Mouse (Mus musculus): ENCODE results near the gene Cdk8. TPM values are rescaled to one million over a fixed set of nuclear protein-coding genes. Genes with fewer than 3 reads are reported as not detected.

Gene Cdk8
- total RNA-seq, 2 experiments from 2014 or later, result 72.0 to 74.2 TPM

DNA sequence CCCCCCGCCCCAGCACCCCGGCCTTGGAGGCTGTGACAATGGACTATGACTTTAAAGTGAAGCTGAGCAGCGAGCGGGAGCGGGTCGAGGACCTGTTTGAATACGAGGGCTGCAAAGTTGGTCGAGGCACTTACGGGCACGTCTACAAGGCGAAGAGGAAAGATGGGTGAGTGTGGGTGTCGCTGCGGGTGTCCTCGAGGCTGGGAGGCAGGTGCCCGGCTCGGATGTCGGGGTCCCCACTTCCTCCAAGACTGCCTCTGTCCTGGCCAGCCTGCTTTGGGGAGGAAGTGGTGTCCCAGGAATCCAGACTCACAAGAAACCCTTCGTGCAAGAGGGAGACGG, 596 bp downstream of the Cdk8 start:
- ATAC-seq (replicated peaks; ENCODE audit: low FRiP score, poor library complexity, severe bottlenecking), result 0 out of 2 replicates have a peak, but pooled peaks have one; percentile 25

DNA sequence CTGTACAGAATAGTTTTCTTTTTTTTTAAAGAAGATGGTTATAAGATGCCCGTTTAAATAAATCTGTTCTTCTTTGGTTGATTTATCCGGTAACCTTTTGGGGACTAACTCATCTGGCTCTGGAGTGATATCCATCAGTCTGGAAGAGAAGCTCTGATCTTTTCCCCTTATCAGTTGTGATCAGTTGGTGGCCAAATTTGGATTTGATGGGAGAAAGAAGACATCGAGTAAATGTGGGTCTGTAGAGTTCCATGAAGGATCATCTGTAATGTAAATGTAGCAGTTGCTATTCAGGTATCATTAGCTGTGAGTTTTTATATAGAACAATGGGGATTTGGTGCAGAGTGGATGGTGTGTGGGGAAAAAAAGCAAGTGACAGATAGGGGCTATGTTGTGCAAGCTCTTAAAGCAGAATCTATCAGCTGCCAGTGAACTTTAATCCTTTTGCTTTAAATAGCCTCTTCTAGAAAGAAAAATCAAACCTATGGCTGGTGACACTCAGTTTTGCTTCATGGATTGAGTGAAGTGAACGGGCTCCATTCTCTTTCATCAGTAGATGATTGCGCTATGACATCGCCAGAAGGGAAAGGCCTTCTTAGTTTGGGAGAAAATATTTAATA, 1.1 kb downstream of the Cdk8 start:
- ATAC-seq (replicated peaks; ENCODE audit: low FRiP score, poor library complexity, severe bottlenecking), result no peak

DNA sequence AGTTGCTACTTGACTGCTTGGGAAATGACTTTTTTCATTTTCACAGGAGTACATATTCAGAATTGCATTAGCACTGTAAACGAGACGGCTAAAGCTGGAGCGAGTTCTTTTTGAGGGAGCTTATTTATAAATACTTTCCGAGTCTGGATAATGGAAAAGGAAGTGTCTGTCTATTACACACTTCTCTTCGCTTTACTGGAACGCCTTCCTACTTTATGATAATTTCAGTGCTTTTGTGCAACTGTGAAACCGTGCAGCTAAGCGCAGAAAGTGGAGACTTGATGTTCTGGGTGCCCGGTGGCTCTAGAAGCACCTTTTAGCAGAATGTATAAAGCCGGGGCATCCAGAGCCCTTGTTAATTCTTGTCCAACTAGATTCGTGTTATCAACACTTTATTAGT, 1.8 kb downstream of the Cdk8 start:
- no peak for ATAC-seq (replicated peaks; ENCODE audit: low FRiP score, poor library complexity, severe bottlenecking)

DNA sequence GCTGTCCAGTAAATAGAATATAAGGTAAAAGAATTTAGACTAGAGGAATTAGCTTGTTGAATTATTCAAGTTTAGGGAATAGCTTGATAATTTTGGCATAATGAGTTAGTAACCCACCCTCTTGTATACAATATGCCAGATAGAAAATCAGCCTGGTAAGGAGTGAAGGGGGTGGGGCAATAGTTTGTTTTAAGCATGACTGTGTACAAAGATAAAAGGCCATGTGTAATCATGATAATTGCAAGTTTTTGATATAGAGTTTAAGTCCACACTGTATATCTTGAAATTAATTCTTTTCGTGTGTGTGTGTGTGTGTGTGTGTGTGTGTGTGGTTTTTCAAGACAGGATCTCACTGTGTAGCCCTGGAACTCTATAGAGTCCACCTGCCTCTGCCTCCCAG, 3.3 kb downstream of the Cdk8 start:
- no peak for ATAC-seq (replicated peaks; ENCODE audit: low FRiP score, poor library complexity, severe bottlenecking)

DNA sequence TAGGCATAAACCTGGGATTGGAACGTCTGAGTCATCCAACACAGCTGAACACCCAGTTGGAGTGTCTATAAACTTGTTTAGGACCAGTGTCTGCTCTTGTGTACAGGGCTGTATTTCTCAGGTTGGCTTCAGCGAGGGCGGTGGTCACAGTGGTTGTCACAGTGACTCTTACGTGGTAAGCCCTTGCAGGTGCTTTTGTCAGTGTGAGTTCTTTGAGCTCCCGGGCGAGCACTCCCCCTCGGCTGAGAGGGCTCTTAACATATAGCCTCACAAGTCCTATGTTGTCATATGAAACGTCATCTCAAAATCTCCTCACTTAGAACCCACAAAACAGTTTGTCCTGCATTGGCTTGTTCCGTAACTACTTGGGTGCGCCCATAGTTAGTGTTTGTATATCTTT, 7.2 kb downstream of the Cdk8 start:
- ATAC-seq (replicated peaks; ENCODE audit: low FRiP score, poor library complexity, severe bottlenecking), result no peak

DNA sequence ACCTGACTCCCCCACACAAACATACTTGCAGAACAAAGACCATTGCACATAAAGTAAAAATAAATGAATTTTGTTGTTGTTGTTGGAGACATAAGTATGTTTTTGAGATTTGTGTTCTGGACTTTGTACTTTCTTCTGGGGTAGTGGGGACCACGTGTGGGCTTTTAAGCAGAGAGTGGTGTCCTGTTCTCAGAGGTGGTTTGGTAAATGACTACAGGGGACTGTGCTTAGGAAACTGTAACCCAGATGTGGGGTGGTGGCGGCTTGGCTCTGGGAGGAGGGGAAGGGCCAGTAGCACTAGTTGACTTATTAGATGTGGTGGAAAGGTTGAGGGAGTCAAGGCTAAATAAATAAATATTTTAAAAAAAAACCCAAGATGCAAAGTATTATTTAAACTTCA, 9.7 kb downstream of the Cdk8 start:
- ATAC-seq (replicated peaks; ENCODE audit: low FRiP score, poor library complexity, severe bottlenecking), result no peak

DNA sequence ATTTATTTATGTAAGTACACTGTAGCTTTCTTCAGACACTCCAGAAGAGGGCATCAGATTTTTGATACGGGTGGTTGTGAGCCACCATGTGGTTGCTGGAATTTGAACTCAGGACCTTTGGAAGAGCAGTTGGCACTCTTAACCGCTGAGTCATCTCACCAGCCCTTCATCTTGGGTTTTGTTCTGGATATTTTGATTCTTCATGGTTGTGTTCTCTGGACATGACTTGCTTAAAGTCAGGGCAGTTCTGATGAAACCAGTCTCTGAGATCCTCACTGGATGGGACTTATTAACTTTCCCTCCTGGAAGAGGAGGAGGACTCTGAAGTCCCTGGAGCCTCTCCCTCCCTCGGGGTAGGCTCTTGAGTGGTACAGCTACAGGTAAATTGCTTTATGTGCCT, 10.2 kb downstream of the Cdk8 start:
- ATAC-seq (replicated peaks; ENCODE audit: low FRiP score, poor library complexity, severe bottlenecking), result no peak

DNA sequence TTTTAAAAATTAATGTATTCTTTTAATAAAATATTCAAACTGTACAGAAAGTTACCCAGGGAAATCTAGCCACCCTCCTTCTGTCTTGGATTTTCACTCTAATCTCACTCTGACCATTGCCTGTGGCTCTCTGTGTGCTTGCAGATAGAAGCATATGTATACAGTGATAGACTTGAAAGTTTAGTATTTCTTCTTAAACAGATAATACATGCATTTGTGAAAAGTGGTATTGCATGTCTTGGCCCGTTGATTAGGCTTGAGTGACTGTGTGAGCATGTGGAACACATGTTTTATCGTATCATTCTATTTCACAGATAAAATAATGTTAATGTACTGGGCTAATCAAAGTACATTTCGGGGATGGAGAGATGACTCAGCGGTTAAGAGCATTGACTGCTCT, 14.2 kb downstream of the Cdk8 start:
- peak; percentile 63 for ATAC-seq (replicated peaks; ENCODE audit: low FRiP score, poor library complexity, severe bottlenecking)

DNA sequence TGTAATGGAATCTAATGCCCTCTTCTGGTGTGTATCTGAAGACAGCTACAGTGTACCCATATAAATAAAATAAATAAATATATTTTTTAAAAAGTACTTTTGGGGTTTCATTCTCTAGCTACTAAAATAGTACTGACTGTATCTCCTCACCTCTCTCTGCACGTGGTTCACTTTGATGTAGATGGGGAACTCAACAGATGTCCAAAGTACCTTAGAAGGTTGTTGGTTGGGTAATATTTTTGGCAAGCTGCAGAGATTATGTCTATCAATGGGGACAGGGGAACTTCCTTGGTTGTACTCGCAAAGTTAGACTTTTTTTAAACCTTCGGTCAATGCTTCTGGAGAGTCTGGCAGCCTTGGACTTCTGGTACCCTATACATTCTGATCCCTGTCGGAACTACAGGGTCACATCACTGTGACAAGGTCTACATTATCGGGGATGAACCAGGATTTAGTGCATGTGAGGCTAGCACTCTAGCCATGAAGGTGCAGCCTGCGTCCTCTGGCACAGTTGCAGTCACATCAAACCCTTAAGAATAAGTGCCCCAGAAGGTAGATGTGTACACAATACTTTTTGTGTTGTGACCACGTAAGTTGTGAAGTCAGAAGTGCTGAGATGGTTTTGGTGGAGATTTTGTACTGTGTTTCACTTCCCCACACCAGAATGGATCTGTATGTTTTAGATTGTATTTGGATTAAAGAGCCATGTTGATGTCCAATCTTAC, 14.8 kb downstream of the Cdk8 start:
- ATAC-seq (replicated peaks; ENCODE audit: low FRiP score, poor library complexity, severe bottlenecking), result no peak

DNA sequence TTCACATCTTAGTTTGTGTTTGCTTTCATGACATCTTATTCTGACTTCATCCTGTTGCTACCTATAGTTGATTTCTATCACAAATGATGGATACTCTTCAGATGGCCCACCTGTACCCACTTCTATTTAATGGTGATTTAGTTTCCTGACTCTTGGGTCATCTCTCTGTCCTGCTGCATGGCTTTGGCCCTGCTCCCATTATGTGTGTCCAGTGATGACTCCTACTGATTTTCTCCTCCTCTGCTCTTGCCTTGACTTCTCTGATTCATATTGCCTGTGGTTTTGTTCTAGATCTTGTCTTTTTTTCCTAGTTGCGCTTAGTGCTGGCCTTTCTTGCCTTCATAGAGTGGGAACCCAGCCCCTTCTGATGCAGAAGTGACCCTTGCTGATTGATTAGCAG, 15.4 kb downstream of the Cdk8 start:
- ATAC-seq (replicated peaks; ENCODE audit: low FRiP score, poor library complexity, severe bottlenecking), result no peak

DNA sequence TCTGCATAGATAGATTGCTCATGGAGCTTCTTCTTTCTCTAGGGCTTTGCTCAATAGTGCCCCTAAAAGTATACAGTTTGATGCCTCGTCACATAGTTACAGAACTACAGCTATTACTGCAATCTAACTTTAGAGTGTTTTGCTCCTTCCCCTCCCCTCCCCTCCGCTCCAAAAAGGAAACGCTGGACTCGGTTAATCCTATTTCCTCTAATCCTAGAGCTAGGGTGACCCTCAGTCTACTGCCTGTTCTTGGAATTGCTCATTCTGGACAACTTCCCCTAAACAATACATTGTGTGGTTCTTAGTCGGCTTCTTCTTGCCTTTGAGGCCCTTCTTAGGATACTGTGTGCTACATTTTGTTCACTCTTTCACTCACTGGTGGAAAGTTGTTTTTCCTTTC, 16.7 kb downstream of the Cdk8 start:
- ATAC-seq (replicated peaks; ENCODE audit: low FRiP score, poor library complexity, severe bottlenecking), result no peak

DNA sequence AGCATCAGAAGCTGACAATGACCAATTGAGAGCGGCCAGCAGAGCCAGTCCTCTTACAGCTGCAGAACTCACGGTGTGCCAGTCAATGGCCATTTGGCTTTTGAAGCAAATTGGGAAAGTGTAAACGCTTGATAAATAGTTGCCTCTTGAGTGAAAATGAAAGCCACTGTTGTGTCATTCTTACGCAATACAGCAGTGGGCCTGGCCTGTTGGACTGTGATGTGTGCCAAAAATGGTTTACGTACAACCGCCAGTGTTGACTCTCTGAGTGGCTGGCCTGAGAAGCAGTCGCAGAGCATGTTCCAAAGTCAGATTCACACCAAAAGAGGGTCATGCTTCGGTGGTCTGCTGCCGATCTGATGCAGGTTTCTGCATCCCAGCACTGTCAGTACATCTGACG, 17.7 kb downstream of the Cdk8 start:
- ATAC-seq (replicated peaks; ENCODE audit: low FRiP score, poor library complexity, severe bottlenecking), result no peak

DNA sequence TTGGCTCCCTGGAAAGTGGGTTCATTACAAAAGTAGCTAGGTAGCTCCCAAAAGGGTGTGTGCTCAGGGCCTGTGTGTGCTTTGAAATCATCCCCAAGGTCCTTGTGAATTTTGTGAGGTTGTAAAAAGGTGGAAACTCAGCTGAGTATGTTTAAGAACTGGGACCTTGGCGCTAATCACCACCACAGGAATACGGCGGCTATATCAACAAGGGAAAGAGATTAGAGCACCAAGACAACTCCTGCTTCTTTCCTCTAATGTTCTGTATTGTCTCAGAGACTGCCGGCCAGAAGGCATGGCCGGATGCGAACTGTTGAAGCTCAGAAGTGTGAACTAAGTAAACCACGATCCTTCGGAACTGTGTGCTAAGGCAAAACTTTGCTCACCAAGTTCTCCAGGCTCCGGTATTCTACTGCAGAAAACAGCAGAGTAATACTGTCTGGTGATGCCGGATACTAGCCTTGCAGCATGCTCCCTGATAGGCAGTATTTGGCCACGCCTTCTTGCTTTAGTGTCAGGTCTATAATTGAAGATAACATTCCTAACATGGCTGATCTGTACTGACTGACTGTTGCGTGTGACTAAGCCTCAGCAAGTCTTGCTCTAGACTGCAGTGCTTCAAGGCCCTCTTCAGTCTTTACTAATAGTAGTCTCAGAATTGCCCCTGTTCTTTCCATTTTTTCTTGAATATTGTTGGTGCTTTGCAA, 19.5 kb downstream of the Cdk8 start:
- peak; percentile 98 for ATAC-seq (replicated peaks; ENCODE audit: low FRiP score, poor library complexity, severe bottlenecking)

DNA sequence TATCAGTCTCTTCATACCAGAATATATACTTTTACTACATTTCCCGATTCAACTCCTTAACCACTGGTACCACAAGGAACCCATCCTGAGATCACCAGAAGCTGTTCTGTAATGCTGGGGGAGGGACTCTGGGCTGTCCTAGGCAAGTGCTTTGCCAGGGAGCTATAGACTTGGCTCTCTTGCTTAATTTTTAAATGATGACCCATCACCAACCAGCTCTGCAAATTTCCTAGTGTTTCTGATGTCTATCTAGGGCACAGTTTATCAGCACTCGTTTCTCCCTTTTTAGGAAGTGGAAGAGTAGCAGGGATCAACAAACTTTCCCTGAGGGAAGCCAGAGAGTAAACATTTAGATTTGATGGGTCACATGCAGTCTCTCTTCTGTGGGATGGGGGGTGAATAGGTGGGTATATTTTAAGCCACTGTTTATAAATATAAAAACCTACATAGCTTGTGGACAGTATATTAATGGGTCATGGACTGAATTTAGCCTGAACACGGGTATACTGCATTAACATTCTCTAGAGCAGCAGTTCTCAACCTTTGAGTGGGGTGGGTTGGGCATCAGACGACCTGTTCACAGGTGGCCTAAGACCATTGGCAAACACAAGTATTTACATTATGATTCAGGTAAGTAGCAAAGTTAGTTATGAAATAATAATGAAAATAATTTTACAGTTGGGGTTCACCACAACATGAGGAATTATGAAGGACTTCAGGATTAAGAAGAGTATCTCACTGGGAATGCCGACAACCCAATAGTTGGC, 20.8 kb downstream of the Cdk8 start:
- no peak for ATAC-seq (replicated peaks; ENCODE audit: low FRiP score, poor library complexity, severe bottlenecking)

DNA sequence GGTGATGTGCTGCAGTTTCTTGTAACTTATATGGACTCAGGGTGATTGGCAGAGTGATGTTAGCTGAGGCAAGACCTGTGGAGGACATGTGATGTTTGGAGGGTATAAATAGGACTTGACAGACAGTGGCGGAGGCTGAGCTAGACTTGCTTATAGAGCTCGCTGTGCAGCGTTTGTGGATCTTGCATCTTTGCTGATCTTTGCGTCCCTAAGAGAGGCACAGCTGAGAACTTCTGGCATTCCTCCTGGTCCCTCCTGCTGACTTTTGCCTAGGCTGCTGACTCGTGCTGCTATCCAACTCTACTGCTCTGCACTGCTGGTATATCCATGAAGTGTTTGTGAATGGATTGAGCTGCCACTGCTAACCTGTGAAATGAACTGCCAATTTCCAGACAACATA, 22.6 kb downstream of the Cdk8 start:
- ATAC-seq (replicated peaks; ENCODE audit: low FRiP score, poor library complexity, severe bottlenecking), result no peak

DNA sequence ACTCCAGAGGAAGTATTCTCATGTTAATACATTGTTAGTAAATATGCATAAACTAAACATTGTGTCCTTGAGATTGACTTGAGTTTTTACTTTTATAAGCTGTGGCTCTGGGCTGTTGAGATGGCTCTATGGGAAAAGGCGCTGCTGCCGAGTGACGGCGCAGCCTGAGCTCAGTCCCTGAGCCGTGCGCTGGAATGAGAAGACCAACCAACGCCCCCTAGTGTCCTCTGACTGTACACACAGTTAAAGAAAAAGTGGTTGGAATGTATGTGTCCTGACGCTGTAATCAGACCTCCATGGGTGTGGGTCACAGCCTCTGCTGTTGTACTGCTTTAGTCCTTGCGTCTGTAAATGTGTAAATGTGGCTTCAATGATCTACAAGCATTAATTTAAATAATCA, 29.0 kb downstream of the Cdk8 start:
- ATAC-seq (replicated peaks; ENCODE audit: low FRiP score, poor library complexity, severe bottlenecking), result 0 out of 2 replicates have a peak, but pooled peaks have one; percentile 35

DNA sequence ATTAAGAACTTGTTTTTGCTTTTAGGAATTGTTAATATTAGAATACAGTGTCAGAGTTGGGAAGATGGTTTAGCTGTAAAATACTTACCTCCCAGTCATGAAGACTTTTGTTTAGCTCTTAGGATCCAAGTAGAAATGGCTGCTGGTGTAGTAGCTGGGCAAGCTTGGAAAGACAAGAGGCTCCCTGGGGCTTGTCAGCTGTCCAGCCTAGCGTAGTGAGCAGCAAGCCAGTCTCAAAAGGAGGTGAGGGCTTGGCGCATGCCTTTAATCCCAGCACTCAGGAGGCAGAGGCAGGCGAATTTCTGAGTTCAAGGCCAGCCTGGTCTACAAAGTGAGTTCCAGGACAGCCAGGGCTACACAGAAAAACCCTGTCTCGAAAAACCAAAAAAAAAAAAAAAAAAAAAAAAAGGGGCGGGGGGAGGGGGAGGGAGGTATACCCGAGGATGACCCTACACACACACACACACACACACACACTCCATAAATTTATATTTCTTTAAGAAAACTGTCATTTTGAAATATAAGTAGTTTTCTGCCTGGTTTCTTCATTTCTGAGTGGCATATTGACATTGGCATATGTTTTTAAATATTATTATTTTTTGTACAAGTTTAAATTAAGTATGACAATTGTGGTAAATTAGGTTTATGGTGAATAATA, 35.0 kb downstream of the Cdk8 start:
- ATAC-seq (replicated peaks; ENCODE audit: low FRiP score, poor library complexity, severe bottlenecking), result no peak

DNA sequence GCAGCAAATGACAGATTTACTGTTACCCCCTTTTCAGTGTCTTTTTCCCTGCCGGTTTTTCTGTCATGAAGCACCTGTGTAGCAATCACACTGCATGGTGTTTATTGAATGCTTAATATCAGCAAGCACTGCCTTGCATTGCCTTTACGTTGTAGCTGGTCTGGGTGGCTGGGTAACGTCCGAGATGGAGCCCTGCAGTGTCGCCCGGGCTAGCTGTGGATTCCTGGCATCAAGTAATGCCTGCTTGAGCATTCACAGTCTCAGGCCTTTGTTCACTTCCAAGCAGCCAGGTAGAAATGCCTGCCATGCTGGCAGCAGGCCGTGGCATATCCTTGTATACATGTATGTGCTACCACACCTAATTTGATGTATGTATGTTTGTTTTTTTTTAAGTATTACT, 36.7 kb downstream of the Cdk8 start:
- ATAC-seq (replicated peaks; ENCODE audit: low FRiP score, poor library complexity, severe bottlenecking), result no peak

DNA sequence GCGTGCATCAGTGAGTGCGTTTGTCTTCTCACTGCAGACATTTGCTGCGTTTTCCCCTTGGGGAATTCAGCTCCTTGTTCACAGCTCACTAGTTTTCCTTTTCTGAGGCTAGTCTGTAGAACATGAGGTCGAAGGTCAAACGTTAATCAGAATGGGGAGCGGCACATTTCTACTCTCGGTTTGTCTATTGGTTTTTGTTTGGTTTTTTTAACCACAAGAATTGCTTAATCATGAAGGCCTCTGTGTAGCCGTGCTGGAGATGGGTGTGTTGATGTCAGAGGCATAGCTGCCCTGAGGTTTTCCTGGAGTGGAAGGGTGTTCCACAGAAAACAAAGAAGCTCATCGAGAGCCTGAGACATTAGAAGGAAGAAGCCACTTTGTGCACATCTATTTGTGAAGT, 39.6 kb downstream of the Cdk8 start:
- no peak for ATAC-seq (replicated peaks; ENCODE audit: low FRiP score, poor library complexity, severe bottlenecking)

DNA sequence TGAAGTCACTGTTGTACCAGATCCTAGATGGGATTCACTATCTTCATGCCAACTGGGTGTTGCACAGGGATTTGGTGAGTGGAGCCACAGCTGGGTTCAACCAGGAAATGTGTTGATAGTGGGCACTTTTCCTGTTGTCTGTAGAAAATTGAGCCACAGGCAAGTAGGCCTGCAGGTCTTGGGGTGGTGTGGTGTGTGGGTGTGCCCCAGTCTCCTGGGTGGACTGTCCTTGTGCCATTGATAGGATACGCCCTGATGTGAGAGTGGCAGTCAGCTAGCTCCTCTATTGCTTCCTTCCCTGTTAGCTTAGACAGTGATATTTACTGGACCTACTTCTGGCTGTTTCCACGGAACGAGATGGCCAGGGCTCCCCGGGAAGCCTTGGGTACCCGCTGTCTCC, 40.6 kb downstream of the Cdk8 start:
- ATAC-seq (replicated peaks; ENCODE audit: low FRiP score, poor library complexity, severe bottlenecking), result peak; percentile 91
